Mouse (Mus musculus): ENCODE data around the gene 1190002N15Rik.

DNA sequence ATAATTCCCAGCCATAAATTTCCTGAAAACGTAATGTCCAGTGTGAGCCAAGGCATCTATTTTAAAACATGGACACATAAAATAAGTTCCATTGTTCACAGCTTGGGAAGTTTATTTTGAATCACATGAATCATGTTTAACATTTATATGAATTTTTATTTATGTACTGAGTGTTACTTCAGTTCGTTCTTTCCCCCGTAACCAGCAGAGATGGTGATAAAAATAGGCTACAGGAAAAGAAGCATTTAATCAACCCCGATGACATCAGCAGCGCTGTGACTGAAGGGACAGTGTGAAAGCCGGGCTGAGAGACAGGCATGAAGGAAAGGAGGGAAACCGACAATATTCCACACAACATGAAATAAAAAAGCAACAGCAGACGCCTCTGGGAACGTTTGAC lies 46.4 kb downstream of the 1190002N15Rik start:
- no peak for TF ChIP-seq POLR2A (IDR thresholded peaks at IDR 0.05; ENCODE audit: control insufficient read depth in 1 of 2, insufficient read depth in 1 of 2, low read depth in 1 of 2, low read length in 2 of 2, poor library complexity in 1 of 2)
- no peak for TF ChIP-seq ZNF384 (IDR thresholded peaks at IDR 0.05; ENCODE audit: low read depth, low read length)
- no peak for TF ChIP-seq MAX (IDR thresholded peaks at IDR 0.05; ENCODE audit: low read length)
- no peak for TF ChIP-seq CTCF (IDR thresholded peaks at IDR 0.05 in 2 of 3, conservative IDR thresholded peaks at IDR 0.05 in 1 of 3; ENCODE audit: control insufficient read depth in 1 of 3, insufficient read depth in 1 of 3, low read depth in 2 of 3, low read length in 3 of 3, poor library complexity in 1 of 3, severe bottlenecking in 1 of 3)
- no peak for TF ChIP-seq EP300 (IDR thresholded peaks at IDR 0.05; ENCODE audit: low read depth in 1 of 2, low read length in 2 of 2)
- TF ChIP-seq SIN3A (IDR thresholded peaks at IDR 0.05; ENCODE audit: low read length): no peak
- no peak for TF ChIP-seq SMC3 (IDR thresholded peaks at IDR 0.05; ENCODE audit: low read depth, low read length)
- no peak for TF ChIP-seq TCF12 (IDR thresholded peaks at IDR 0.05; ENCODE audit: low read depth, low read length)
- no peak for TF ChIP-seq POLR2AphosphoS5 (IDR thresholded peaks at IDR 0.05; ENCODE audit: borderline replicate concordance, low read depth, low read length)
- no peak for TF ChIP-seq E2F4 (IDR thresholded peaks at IDR 0.05; ENCODE audit: borderline replicate concordance, low read depth, low read length)
- no peak for TF ChIP-seq ZMIZ1 (IDR thresholded peaks at IDR 0.05; ENCODE audit: low read depth, low read length)

All from MEL (cell line).